Mouse (Mus musculus) liver, embryonic 14.5 days (tissue): ENCODE measurements around the gene Fhl3. TPM values are rescaled to one million over a fixed set of nuclear protein-coding genes. Genes with fewer than 3 reads are reported as not detected.

Source experiments
- ATAC-seq: fragments of 200-750 bp; cut with Nextera tagmentation; 2 replicates; pipeline ENCODE4 v1.8.0; 2017; ENCODE audit warnings: moderate number of reproducible peaks, mild to moderate bottlenecking, moderate library complexity; ENCODE audit not compliant: insufficient read depth
- DNase-seq, 3 experiments: peaks; one replicate each; pipeline ENCODE4 v3.0.0-alpha.2; 2012 to 2013; ENCODE audit warnings: low read depth in 3 of 3, low spot score in 3 of 3
- H3K27ac ChIP-seq: fragments of 300-500 bp; sonication (generic); 2 replicates; pipeline ENCODE4 v1.5.1; 2014; ENCODE audit warnings: moderate library complexity, mild to moderate bottlenecking, control low read depth, inconsistent platforms
- H3K27me3 ChIP-seq: fragments of 300-500 bp; sonication (generic); 2 replicates; pipeline ENCODE4 v1.6.1; 2014; ENCODE audit warnings: mild to moderate bottlenecking, low read length, moderate library complexity; ENCODE audit not compliant: control insufficient read depth, insufficient read depth
- H3K36me3 ChIP-seq: fragments of 300-500 bp; sonication (generic); replicated peaks from 2 replicates; pipeline ENCODE4 v1.6.1; 2014; ENCODE audit warnings: low read depth; ENCODE audit not compliant: control insufficient read depth, insufficient read depth
- H3K4me1 ChIP-seq, 2 experiments: fragments of 200-500 bp in 1 of 2; fragments of 300-500 bp in 1 of 2; sonication (generic) in 1 of 2; replicated peaks; 2 replicates each; pipeline ENCODE4 v1.6.1; 2012 to 2014; ENCODE audit warnings: antibody characterized with exemption in 1 of 2, inconsistent platforms in 1 of 2, low read length in 1 of 2; ENCODE audit not compliant: control insufficient read depth in 2 of 2, insufficient read depth in 2 of 2
- H3K4me2 ChIP-seq: fragments of 300-500 bp; sonication (generic); 2 replicates; pipeline ENCODE4 v1.6.1; 2014; ENCODE audit warnings: low read depth, mild to moderate bottlenecking, control low read depth, moderate library complexity
- H3K4me3 ChIP-seq, 2 experiments: fragments of 200-500 bp in 1 of 2; fragments of 300-500 bp in 1 of 2; sonication (generic) in 1 of 2; 2 replicates each; pipeline ENCODE4 v1.5.1; 2012 to 2014; ENCODE audit warnings: low read depth in 2 of 2, low read length in 2 of 2, mild to moderate bottlenecking in 2 of 2, control low read depth in 1 of 2, inconsistent platforms in 1 of 2, moderate library complexity in 1 of 2; ENCODE audit not compliant: insufficient read depth in 1 of 2
- H3K9ac ChIP-seq: fragments of 300-500 bp; sonication (generic); replicated peaks from 2 replicates; pipeline ENCODE4 v1.6.1; 2014; ENCODE audit warnings: mild to moderate bottlenecking, control low read depth, moderate library complexity
- H3K9me3 ChIP-seq: fragments of 300-500 bp; sonication (generic); 2 replicates; pipeline ENCODE4 v1.6.1; 2016; ENCODE audit warnings: low read length, mixed read lengths; ENCODE audit not compliant: control insufficient read depth
- CTCF ChIP-seq: IDR thresholded peaks from 2 replicates; pipeline ENCODE4 v1.5.1; 2016; ENCODE audit warnings: antibody characterized with exemption, low read depth, control low read depth
- EP300 ChIP-seq: IDR thresholded peaks from 2 replicates; pipeline ENCODE4 v1.6.1; 2016; ENCODE audit warnings: antibody characterized with exemption, low read depth
- WGBS: fragments of 180-500 bp; shearing (Covaris S2); extraction: QIAGEN DNeasy Blood & Tissue Kit; methylation state at CpG from one replicate; pipeline ENCODE4 v1.1.7; 2014; ENCODE audit not compliant: insufficient replicate concordance; 5-methylcytosine and 5-hydroxymethylcytosine counted together
- microRNA counts: library from miRNA; unstranded; fragments of <30 nt; microRNA quantifications from one replicate; lab custom pipeline; 2016
- microRNA-seq: library from miRNA; unstranded; fragments of <30 nt; microRNA quantifications from one replicate; pipeline ENCODE4, GENCODE M21; 2016
- polyA plus RNA-seq, 2 experiments: library from polyadenylated mRNA; depleted of rRNA in 1 of 2; stranded (reverse) in 1 of 2; unstranded in 1 of 2; fragments of >200 nt; fragmentation: Nextera tagmentation in 1 of 2; extraction: Ambion mirVana in 1 of 2; gene quantifications; 2 replicates each; pipeline versions ENCODE4 v1.2.1 to v1.2.3; 2012 to 2014

The Fhl3 gene
- polyA plus RNA-seq, 2 experiments = 2.7 to 2.8 TPM

GRCm38 (mm10) chr4:124747851-124748250, 47.4 kb downstream of the Fhl3 start:
- H3K9ac ChIP-seq = no peak overlapping the region
- TF ChIP-seq CTCF (no peak), EP300 (no peak)
- H3K4me3 ChIP-seq = no peak overlapping the region
- H3K4me1 ChIP-seq = peaks cover 3 to 16% of the 10 kb centered on the region in 2 experiments
- 69% methylated on average over 4 of the region's 4 CpGs for WGBS
- no peak for DNase-seq
- no peaks in the 10 kb centered on the region for H3K9me3 ChIP-seq
- H3K27me3 ChIP-seq = no peaks in the 10 kb centered on the region
- H3K4me2 ChIP-seq = no peak overlapping the region
- H3K27ac ChIP-seq = no peak overlapping the region
- H3K36me3 ChIP-seq = no peaks in the 10 kb centered on the region
- ATAC-seq = no peak

GRCm38 (mm10) chr4:124751300-124752250, 51.1 kb downstream of the Fhl3 start:
- Histone ChIP-seq H3K4me2 (peak overlapping the region; percentile 96), H3K27ac (peak overlapping the region; percentile 95), H3K9me3 (no peaks in the 10 kb centered on the region), H3K36me3 (no peaks in the 10 kb centered on the region; the same call in 1 of the 2 replicates), H3K9ac (peak overlapping the region; percentile 84), H3K4me1 (peaks cover 29 to 45% of the 10 kb centered on the region in 2 experiments), H3K27me3 (no peaks in the 10 kb centered on the region), H3K4me3 (peak overlapping the region; percentile 94 to 95)
- peak; percentile 97 to 98 (median 97) for DNase-seq
- under 1% methylated on average over 75 of the region's 75 CpGs for WGBS
- TF ChIP-seq CTCF (peak; percentile 31), EP300 (no peak)
- peak; percentile 95 for ATAC-seq

- Histone ChIP-seq H3K36me3 (no peaks in the 10 kb centered on the region; the same call in 1 of the 2 replicates), H3K4me2 (peak overlapping the region; percentile 96), H3K27me3 (no peaks in the 10 kb centered on the region), H3K4me3 (peak overlapping the region; percentile 78 to 94), H3K9me3 (no peaks in the 10 kb centered on the region), H3K9ac (peak overlapping the region; percentile 84), H3K27ac (peak overlapping the region; percentile 95), H3K4me1 (peaks cover 29 to 45% of the 10 kb centered on the region in 2 experiments)
- WGBS = 2% methylated on average over 14 of the region's 15 CpGs
- TF ChIP-seq EP300 (peak; percentile 89), CTCF (peak; percentile 63)
- ATAC-seq (peak; percentile 69), DNase-seq (peak; percentile 81 to 88 (median 83))
These were observed 52.0 kb downstream of the Fhl3 start for GRCm38 (mm10) chr4:124752281-124753199.

- DNase-seq (no peak), ATAC-seq (no peak)
- WGBS = 36% methylated on average over 7 of the region's 7 CpGs
- peaks cover 29 to 53% of the 10 kb centered on the region in 2 experiments for H3K4me1 ChIP-seq
- H3K4me2 ChIP-seq = peak overlapping the region; percentile 2
- no peaks in the 10 kb centered on the region for H3K27me3 ChIP-seq
- H3K4me3 ChIP-seq = no peak overlapping the region
- H3K9ac ChIP-seq = peak overlapping the region; percentile 13; the same call in 1 of the 2 replicates
- H3K9me3 ChIP-seq = no peaks in the 10 kb centered on the region
- TF ChIP-seq CTCF (no peak), EP300 (no peak)
- H3K36me3 ChIP-seq = peaks cover 2% of the 10 kb centered on the region
- peak overlapping the region; percentile 5 for H3K27ac ChIP-seq
These were observed 55.0 kb downstream of the Fhl3 start for GRCm38 (mm10) chr4:124755526-124755925.

MicroRNAs encoded within 50 kb of the gene (microRNA counts, 519-probe panel; counts per million panel counts)
- microRNA mmu-miR-697 (lab: Ali Mortazavi, UCI) (69.9 counts per million), microRNA mmu-miR-698 (lab: Ali Mortazavi, UCI) (69.9 counts per million)

Small RNAs within 50 kb of the gene (microRNA-seq; reads per million reads assigned to microRNA genes)
- gene Gm24721 = not detected
- not detected for gene Mir697
- gene Mir698 = not detected

Other genes starting within 250 kb of the Fhl3 start
- gene 3100002H09Rik, start 89.9 kb upstream of the Fhl3 start, polyA plus RNA-seq (2012; rRNA removed) = not detected in 2 replicates
- not detected in 2 replicates for gene 3100002H09Rik, start 89.9 kb upstream of the Fhl3 start, polyA plus RNA-seq (2014; fragmentation: Nextera tagmentation; extraction: Ambion mirVana)
- gene Pou3f1, start 43.9 kb upstream of the Fhl3 start, polyA plus RNA-seq (2012; rRNA removed) = 0.01 and 0.02 TPM in 2 replicates
- not detected in 2 replicates for gene Pou3f1, start 43.9 kb upstream of the Fhl3 start, polyA plus RNA-seq (2014; fragmentation: Nextera tagmentation; extraction: Ambion mirVana)
- gene Utp11, start 7.1 kb upstream of the Fhl3 start, polyA plus RNA-seq (2012; rRNA removed) = 7.5 and 16.4 TPM in 2 replicates
- gene Utp11, start 7.1 kb upstream of the Fhl3 start, polyA plus RNA-seq (2014; fragmentation: Nextera tagmentation; extraction: Ambion mirVana) = 20.8 and 22.4 TPM in 2 replicates
- 21.2 and 42.1 TPM in 2 replicates for gene Sf3a3, start 14.1 kb downstream of the Fhl3 start, polyA plus RNA-seq (2012; rRNA removed)
- gene Sf3a3, start 14.1 kb downstream of the Fhl3 start, polyA plus RNA-seq (2014; fragmentation: Nextera tagmentation; extraction: Ambion mirVana) = 59.2 and 63.6 TPM in 2 replicates
- gene Inpp5b, start 41.1 kb downstream of the Fhl3 start, polyA plus RNA-seq (2012; rRNA removed) = 36.6 and 40.3 TPM in 2 replicates
- 36.7 and 40.0 TPM in 2 replicates for gene Inpp5b, start 41.1 kb downstream of the Fhl3 start, polyA plus RNA-seq (2014; fragmentation: Nextera tagmentation; extraction: Ambion mirVana)
- gene Mtf1, start 101.4 kb downstream of the Fhl3 start, polyA plus RNA-seq (2012; rRNA removed) = 4.3 and 7.1 TPM in 2 replicates
- gene Mtf1, start 101.4 kb downstream of the Fhl3 start, polyA plus RNA-seq (2014; fragmentation: Nextera tagmentation; extraction: Ambion mirVana) = 10.9 and 15.2 TPM in 2 replicates
- 19.0 and 20.9 TPM in 2 replicates for gene Yrdc, start 150.0 kb downstream of the Fhl3 start, polyA plus RNA-seq (2012; rRNA removed)
- gene Yrdc, start 150.0 kb downstream of the Fhl3 start, polyA plus RNA-seq (2014; fragmentation: Nextera tagmentation; extraction: Ambion mirVana) = 21.7 and 21.9 TPM in 2 replicates
- 10.6 and 11.9 TPM in 2 replicates for gene 1110065P20Rik, start 150.5 kb downstream of the Fhl3 start, polyA plus RNA-seq (2012; rRNA removed)
- gene 1110065P20Rik, start 150.5 kb downstream of the Fhl3 start, polyA plus RNA-seq (2014; fragmentation: Nextera tagmentation; extraction: Ambion mirVana) = 15.2 and 15.4 TPM in 2 replicates
- 0.06 and 0.08 TPM in 2 replicates for gene Maneal, start 161.5 kb downstream of the Fhl3 start, polyA plus RNA-seq (2012; rRNA removed)
- gene Maneal, start 161.5 kb downstream of the Fhl3 start, polyA plus RNA-seq (2014; fragmentation: Nextera tagmentation; extraction: Ambion mirVana) = 0.06 TPM in 1 of 2 replicates, not detected in the other
- gene Epha10, start 180.2 kb downstream of the Fhl3 start, polyA plus RNA-seq (2012; rRNA removed) = not detected in 2 replicates
- gene Epha10, start 180.2 kb downstream of the Fhl3 start, polyA plus RNA-seq (2014; fragmentation: Nextera tagmentation; extraction: Ambion mirVana) = not detected in 2 replicates
- gene 9930104L06Rik, start 236.3 kb downstream of the Fhl3 start, polyA plus RNA-seq (2012; rRNA removed) = 5.8 and 5.9 TPM in 2 replicates
- 0.94 and 1.5 TPM in 2 replicates for gene 9930104L06Rik, start 236.3 kb downstream of the Fhl3 start, polyA plus RNA-seq (2014; fragmentation: Nextera tagmentation; extraction: Ambion mirVana)
- gene Cdca8, start 238.6 kb downstream of the Fhl3 start, polyA plus RNA-seq (2012; rRNA removed) = 48.0 and 61.8 TPM in 2 replicates
- 91.6 and 102 TPM in 2 replicates for gene Cdca8, start 238.6 kb downstream of the Fhl3 start, polyA plus RNA-seq (2014; fragmentation: Nextera tagmentation; extraction: Ambion mirVana)